Mouse (Mus musculus): ENCODE results near the gene Cux1. TPM values are rescaled to one million over a fixed set of nuclear protein-coding genes. Genes with fewer than 3 reads are reported as not detected.

The Cux1 gene
- 10 to 100 TPM; 53.3 to 56.6 TPM for total RNA-seq (2021)
- long read RNA-seq, transcript Cux1-211 (23 exons, 2,831 nt) = major isoform, 7 of 23 reads
- long read RNA-seq, partial matches to known transcripts = 4 of 23 reads
- long read RNA-seq, other reads (novel, unspliced or antisense) = 9 of 23 reads

DNA sequence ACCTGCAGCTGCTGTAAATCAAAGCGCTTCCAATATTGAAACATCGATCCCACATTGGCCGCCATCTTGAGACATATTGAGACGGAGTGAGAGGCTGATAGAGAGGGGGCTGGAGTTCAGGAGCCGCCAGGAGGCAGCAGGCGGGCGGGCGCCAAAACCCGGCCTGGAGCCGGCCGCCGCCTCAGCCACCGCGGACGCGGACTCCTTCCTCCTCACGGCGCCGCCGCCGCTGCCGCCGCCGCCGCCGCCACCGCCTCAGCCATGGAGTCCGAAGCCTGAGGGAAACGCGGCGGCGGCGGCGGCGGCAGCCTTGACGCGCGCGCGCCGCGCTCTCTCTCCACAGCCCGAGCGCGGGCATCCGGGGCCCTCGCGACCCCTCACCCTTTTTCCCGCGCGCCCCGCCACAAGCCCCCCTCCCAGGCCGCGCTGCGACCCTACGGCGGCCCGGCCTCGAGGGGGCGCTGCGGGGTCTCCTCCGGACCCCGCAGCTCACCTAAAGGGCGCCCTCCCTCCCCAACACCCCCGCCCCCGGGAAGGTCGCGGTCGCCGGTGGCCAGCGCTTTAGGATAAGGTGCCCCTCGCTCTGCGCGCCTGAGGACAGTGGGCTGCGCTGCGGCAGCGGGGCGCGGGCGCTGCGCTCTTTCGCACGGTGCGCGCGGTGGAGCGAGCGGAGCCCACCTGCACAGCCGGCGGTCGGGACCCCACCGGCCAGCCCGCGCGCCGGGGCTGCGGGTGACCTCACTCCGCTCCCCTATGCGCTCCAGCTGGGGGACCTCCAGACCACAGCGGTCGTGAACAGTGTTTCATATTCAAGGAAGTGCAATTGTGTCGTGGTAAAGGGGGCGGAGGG is at the start of gene Cux1:
Gene Cux1 (minus strand): TSS at position 315 of the 850 bp plus-strand sequence.
- peak; percentile 76 to 83 for DNase-seq (ENCODE audit: low spot score in 2 of 2)

DNA sequence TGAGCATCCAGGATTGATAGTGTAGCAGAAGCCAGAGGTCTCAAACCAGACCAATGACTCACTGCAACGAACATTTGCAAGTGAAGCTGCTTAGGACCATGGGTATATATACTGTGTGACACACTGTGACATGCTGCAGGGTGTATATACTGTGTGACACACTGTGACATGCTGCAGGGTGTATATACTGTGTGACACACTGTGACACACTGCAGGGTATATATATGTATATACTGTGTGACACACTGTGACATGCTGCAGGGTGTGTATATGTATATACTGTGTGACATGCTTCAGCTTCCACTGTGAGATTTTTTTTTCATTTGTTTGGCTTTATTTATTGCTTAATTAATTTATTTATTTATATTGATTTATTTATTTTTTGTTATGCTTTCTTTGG is 45.1 kb upstream of the Cux1 start:
- no peak for DNase-seq (ENCODE audit: low spot score in 2 of 2)

GRCm38 (mm10) chr5:136608814-136609434 is 41.6 kb upstream of the Cux1 start:
- DNase-seq (ENCODE audit: low spot score in 2 of 2) = no peak

- no peak for DNase-seq (ENCODE audit: low spot score in 2 of 2)
Observed at GRCm38 (mm10) chr5:136605144-136605543, 37.9 kb upstream of the Cux1 start.

- DNase-seq (ENCODE audit: low spot score in 2 of 2) = peak; percentile 29 to 38
Observed at GRCm38 (mm10) chr5:136603176-136603964, 36.1 kb upstream of the Cux1 start.

- no peak for DNase-seq (ENCODE audit: low spot score in 2 of 2)
Observed at GRCm38 (mm10) chr5:136600511-136600910, 33.2 kb upstream of the Cux1 start.

GRCm38 (mm10) chr5:136594896-136595540 is 27.7 kb upstream of the Cux1 start:
- peak in 1 of 2 experiments; percentile 7 for DNase-seq (ENCODE audit: low spot score in 2 of 2)

DNA sequence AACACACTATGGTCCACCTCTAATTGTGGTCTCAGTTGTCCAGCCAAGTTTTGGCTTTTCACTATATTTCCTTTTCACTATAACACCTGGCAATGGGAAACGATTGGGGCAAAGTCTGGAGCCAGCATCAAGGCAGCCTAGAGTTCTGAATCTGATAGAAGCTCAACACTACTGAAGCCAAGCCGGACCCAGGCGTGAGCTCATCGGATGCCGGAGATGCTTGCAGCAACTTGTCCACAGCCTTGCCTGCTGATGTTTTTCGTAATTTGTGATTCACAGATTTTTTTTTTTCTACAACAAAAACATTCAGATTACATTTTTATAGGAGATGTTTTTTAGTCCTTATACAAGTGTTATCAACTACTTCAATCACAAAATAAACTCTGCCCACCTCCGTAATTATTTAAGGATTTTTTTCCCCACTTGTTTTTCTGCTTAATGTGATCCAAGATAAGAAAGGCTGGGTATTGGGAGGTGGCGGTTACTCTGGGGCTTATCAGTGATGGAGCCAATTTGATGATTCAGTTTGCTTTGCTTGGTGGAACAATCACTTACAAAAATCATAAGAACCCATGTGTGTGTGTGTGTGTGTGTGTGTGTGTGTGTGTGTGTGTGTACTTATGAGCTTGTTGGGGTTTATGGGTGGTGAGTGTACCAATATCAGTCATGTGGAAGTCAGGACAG is 24.7 kb upstream of the Cux1 start:
- DNase-seq (ENCODE audit: low spot score in 2 of 2) = no peak

GRCm38 (mm10) chr5:136589002-136589401 is 21.7 kb upstream of the Cux1 start:
- no peak for DNase-seq (ENCODE audit: low spot score in 2 of 2)

GRCm38 (mm10) chr5:136588471-136588870 is 21.2 kb upstream of the Cux1 start:
- DNase-seq (ENCODE audit: low spot score in 2 of 2) = no peak

GRCm38 (mm10) chr5:136584676-136585285 is 17.5 kb upstream of the Cux1 start:
- no peak for DNase-seq (ENCODE audit: low spot score in 2 of 2)

DNA sequence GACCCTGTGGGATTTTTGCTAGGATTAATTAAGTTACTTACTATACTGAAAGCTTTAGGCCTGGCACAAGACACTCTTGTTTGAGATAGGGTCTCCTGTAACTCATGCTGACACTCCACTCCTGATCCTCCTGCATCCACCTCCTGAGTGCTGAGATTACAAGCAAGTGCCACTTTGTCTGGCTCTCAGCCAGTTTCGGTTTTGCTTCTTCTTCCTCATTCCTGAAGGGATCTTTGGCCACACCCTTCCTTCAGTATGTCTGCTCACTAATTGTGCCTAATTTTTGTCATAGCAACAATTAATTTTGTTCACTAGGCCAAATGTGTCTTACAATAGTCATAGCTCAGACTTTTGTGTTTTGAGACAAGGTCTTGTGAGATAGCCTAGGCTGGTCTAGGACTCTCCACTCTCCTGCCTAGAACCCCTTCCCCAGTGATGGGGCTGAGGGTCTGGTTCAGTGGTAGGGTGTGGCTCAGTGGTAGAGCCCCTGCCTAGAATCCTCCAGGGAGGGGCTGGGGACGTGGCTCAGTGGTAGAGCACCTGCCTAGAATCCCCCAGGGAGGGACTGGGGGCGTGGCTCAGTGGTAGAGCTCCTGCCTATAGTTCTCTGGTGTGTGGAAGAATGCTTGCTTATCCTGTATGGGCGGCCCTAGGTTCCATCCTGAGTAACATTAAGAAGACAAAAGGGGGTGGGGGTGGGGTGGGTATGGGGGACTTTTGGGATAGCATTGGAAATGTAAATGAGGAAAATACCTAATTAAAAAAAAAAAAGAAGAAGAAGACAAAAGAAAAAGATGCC is 16.6 kb upstream of the Cux1 start:
- no peak for DNase-seq (ENCODE audit: low spot score in 2 of 2)

DNA sequence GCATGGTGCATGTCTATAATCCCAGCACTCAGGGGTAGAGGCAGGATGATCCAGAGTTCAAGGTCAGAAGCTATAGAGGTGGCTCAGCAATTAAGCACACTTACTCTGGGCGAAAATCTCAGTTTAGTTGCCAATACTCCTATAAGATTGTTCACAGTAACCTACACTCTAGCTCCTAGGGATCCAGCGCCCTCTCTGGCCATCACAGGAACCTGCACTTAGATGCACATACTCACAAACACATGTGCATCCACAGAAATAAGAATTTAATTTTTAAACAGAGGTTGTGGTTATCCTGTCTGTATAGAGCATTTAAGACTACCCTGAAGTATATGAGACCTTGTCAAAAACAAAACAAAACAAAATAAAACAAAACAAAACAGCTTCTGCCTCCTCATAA is 16.0 kb upstream of the Cux1 start:
- no peak for DNase-seq (ENCODE audit: low spot score in 2 of 2)

DNA sequence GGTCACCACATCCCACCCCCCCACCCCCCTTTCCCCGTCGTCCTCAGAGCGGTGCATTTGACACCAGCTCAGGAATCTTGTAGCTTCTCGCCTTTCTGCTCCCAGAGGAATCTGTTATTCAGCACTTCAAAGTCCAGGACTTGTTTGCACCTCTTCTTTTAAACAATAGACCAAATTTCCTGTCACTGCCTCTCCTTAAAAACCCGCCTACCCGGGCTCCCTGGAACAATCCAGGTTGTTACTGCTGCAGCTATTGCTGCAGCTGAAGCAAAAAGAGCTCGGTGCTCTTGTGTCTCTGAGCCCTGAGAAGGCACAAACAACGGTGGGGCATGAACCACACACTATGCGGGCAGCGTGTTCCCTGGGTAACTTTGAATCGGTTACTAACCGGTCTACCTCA is 14.9 kb upstream of the Cux1 start:
- no peak for DNase-seq (ENCODE audit: low spot score in 2 of 2)

DNA sequence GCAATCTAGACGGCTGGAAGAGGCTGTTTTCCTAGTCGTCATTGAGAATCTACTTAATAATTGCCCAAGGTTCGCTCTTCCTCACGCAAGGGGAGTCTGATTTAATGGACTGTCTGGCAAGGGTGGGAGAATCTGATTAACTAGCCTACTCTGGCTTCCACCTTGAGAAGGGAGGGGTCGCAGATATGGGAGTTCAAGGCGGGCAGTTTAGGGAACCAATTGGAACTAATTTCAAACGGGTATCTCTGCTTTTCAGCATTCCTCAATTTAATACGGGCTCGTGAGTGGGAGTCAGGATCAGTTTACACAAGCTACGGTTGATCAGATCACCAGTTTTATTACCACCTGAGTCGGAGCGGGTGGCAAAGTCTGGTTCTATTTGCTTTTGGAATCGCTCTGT is 14.3 kb upstream of the Cux1 start:
- no peak for DNase-seq (ENCODE audit: low spot score in 2 of 2)

- peak in 1 of 2 experiments; percentile 22 for DNase-seq (ENCODE audit: low spot score in 2 of 2)
Observed at GRCm38 (mm10) chr5:136581166-136581565, 13.9 kb upstream of the Cux1 start.

DNA sequence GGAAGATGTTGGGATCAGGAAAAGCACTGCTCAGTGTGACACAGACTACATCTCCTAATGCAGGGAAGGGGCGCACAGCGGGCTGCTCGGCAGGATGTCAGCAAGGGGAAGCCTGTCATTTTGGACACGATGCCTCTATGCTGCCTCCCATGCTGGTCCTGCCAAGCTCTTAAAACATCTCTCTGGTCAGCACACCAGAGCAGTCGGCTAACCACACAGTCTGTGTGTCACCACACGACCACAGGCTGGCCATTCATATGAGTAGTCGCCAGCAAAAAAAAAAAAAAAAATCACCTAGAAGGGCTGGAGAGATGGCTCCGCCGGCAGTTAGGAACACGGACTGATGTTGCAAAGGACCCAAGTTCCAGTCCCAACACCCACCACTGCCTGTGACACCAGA is 10.9 kb upstream of the Cux1 start:
- no peak for DNase-seq (ENCODE audit: low spot score in 2 of 2)

DNA sequence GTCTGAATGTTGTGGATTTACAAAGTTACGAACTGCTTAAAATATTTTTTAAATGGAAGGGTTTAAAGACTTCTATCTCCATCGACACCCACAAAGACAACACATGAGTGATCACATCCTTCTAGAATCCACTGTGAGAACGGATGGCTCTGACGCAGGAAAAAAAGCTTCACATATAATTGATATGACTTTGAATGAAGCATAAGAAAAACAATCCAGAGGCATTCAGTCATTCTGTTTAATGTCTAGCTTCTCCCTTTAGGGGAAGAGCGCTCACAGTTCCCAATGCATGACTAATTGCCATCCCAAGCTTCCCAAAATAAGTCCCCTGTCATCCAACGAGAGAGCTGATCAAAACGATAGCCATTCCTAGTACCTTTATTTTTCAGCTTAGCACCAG is 2.9 kb upstream of the Cux1 start:
- DNase-seq (ENCODE audit: low spot score in 2 of 2) = no peak

DNA sequence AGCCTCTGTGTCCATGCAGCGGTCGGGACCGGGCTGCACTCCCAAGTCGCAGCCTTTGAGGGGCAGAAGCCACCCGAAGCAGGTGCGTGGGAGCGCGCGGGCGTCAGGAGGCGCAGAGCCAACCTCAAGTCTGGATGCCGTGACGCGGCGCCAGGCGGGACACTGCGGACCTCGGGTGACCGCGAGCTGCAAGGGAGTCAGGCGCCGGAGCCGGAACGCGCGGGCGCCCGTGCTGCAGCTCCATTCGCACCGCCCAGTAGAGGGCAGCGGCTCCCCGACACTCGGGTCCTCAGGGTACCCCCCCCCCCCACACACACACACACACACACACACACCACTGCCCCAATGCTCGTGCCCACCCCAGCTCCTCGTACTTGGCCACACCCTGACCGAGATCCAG is 1.5 kb upstream of the Cux1 start:
- peak; percentile 73 to 81 for DNase-seq (ENCODE audit: low spot score in 2 of 2)

Measured in layer of hippocampus, postnatal 10 days (tissue).